Mouse (Mus musculus): ENCODE data around the gene A730049H05Rik. TPM values are rescaled to one million over a fixed set of nuclear protein-coding genes. Genes with fewer than 3 reads are reported as not detected.

The A730049H05Rik gene
- polyA plus RNA-seq, 1 experiment = 0.48 TPM

- no peak for DNase-seq (ENCODE audit: low read depth)
- TF ChIP-seq CTCF (IDR thresholded peaks at IDR 0.05; ENCODE audit: borderline replicate concordance, extremely low read depth, insufficient read depth, insufficient read length) = no peak
- TF ChIP-seq POLR2A (IDR thresholded peaks at IDR 0.05; ENCODE audit: borderline replicate concordance, extremely low read depth, insufficient read depth, insufficient read length, poor library complexity, severe bottlenecking) = no peak
These were observed 52.9 kb downstream of the A730049H05Rik start, which contains the start of gene Gm15737 for GRCm38 (mm10) chr6:92869089-92869581. Gm15737 (plus strand) TSS chr6:92869357.

DNA sequence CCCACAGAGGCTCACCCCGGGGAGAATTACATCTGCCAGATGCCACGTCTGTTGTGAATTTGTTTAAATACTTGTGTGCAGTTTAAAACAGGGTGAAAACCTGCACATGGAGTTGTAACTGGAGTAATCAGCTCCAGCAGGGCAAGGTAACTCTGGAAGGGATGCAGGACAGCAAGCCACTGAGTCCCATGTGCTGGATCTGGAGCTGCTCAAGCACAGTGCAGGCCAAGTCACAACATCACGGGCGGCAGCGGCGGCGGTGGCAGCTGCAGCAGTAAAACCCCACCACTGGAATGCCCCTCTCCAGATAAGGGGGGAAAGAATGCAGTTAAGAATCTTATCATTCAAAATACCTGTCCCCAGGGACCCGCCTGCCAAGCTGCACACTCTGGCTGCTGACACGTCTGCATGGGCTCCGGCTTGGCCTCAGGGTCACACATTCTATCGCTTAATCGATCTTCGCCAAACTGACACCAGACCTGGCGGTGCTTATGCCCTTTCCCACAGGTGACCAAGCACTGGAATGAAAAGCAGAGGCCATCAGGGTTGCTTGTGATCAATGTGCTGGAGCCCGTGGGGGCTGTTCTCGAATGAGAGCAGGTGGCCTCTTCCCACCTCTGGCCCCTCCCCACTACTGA lies 53.4 kb downstream of the A730049H05Rik start:
- TF ChIP-seq POLR2A (IDR thresholded peaks at IDR 0.05; ENCODE audit: borderline replicate concordance, extremely low read depth, insufficient read depth, insufficient read length, poor library complexity, severe bottlenecking) (no peak), CTCF (IDR thresholded peaks at IDR 0.05; ENCODE audit: borderline replicate concordance, extremely low read depth, insufficient read depth, insufficient read length) (no peak)

DNA sequence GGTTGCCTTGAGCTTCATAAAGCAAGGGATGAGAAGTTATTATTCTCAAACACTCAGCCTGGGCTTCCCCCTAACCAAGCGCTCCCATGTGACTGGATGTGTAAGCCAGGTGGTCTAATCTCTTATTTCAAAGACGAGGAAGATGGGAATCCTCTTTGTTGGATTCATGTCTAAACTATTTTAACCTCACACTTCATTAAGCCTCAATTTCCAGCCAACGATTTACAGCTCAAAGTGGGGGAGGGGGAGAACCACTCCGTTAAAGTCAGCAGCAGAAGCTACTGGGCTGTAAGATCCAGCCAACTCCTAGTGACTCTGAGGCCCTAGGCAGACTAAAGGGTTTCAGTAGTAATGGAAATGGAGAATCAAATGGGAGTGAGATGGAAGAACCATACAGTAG lies 55.5 kb downstream of the A730049H05Rik start:
- DNase-seq (ENCODE audit: low read depth) = no peak
- TF ChIP-seq POLR2A (IDR thresholded peaks at IDR 0.05; ENCODE audit: borderline replicate concordance, extremely low read depth, insufficient read depth, insufficient read length, poor library complexity, severe bottlenecking) (no peak), CTCF (IDR thresholded peaks at IDR 0.05; ENCODE audit: borderline replicate concordance, extremely low read depth, insufficient read depth, insufficient read length) (no peak)

More for the DNA sequence above, 53.4 kb downstream of the A730049H05Rik start:
- DNase-seq (ENCODE audit: low read depth) = no peak

GRCm38 (mm10) chr6:92872766-92873165 lies 56.5 kb downstream of the A730049H05Rik start:
- no peak for TF ChIP-seq CTCF (IDR thresholded peaks at IDR 0.05; ENCODE audit: borderline replicate concordance, extremely low read depth, insufficient read depth, insufficient read length)
- no peak for TF ChIP-seq POLR2A (IDR thresholded peaks at IDR 0.05; ENCODE audit: borderline replicate concordance, extremely low read depth, insufficient read depth, insufficient read length, poor library complexity, severe bottlenecking)
- no peak for DNase-seq (ENCODE audit: low read depth)

DNA sequence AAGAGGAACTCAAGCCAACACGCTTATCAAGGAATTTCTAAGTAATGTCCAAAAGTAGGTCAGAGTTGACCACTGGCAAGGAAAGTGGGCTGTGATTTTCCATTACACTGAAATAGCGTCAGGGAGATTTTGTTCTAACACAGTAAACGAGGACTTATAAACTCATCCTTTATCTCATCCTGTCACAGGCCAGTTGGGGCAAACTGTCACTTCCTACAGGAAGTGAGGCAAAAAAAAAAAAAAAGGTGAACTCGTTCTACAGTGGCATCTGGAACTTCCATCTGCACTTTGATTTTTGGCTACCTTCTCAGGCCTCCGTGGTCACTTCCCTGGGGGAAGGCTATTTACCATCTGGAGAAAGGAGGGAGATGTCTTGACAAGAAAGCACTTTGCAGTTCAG lies 58.6 kb downstream of the A730049H05Rik start:
- DNase-seq (ENCODE audit: low read depth) = no peak
- no peak for TF ChIP-seq POLR2A (IDR thresholded peaks at IDR 0.05; ENCODE audit: borderline replicate concordance, extremely low read depth, insufficient read depth, insufficient read length, poor library complexity, severe bottlenecking)
- no peak for TF ChIP-seq CTCF (IDR thresholded peaks at IDR 0.05; ENCODE audit: borderline replicate concordance, extremely low read depth, insufficient read depth, insufficient read length)

- TF ChIP-seq CTCF (IDR thresholded peaks at IDR 0.05; ENCODE audit: borderline replicate concordance, extremely low read depth, insufficient read depth, insufficient read length) = no peak
- no peak for TF ChIP-seq POLR2A (IDR thresholded peaks at IDR 0.05; ENCODE audit: borderline replicate concordance, extremely low read depth, insufficient read depth, insufficient read length, poor library complexity, severe bottlenecking)
- DNase-seq (ENCODE audit: low read depth) = no peak
These were observed 59.1 kb downstream of the A730049H05Rik start for GRCm38 (mm10) chr6:92875340-92875739.

DNA sequence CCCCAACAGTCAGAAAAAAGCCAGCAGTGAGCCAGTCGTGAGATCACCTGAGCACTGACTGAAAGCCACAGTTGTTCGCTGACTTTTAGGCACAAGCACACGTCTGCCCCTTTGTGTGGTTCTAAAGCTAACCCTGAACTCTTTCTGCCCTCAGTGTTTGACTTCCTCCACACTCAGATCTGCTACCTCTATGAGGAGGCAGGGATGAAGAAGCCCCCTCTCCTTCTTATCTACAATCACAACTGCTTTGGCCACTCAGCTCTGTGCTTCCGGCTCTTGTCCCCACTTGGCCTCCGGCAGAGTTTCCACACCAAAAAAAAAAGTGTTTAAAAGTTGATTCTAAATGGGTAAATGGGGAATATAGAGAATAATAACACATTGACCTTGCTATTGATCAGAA lies 59.8 kb downstream of the A730049H05Rik start:
- DNase-seq (ENCODE audit: low read depth) = no peak
- TF ChIP-seq CTCF (IDR thresholded peaks at IDR 0.05; ENCODE audit: borderline replicate concordance, extremely low read depth, insufficient read depth, insufficient read length) (no peak), POLR2A (IDR thresholded peaks at IDR 0.05; ENCODE audit: borderline replicate concordance, extremely low read depth, insufficient read depth, insufficient read length, poor library complexity, severe bottlenecking) (no peak)

DNA sequence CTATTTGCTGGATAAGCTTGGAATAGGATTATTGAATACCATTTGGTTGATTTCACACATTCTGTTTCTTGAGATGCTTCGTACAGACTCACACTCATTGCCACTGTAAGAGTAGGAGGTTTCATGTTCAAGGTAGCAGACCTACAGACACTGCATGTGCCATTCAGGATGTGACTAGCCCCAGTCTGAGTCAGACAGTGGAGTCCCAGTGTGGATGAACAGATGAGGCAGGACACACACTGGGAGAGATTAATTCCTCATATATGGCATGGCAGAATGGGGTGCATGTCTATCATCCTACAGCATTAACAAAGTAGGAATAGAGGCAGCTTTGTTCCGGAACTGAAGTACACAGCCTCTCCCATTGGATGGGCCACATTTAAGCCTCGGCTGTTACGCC lies 61.0 kb downstream of the A730049H05Rik start:
- TF ChIP-seq POLR2A (IDR thresholded peaks at IDR 0.05; ENCODE audit: borderline replicate concordance, extremely low read depth, insufficient read depth, insufficient read length, poor library complexity, severe bottlenecking) = no peak
- TF ChIP-seq CTCF (IDR thresholded peaks at IDR 0.05; ENCODE audit: borderline replicate concordance, extremely low read depth, insufficient read depth, insufficient read length) = no peak
- DNase-seq (ENCODE audit: low read depth) = no peak

GRCm38 (mm10) chr6:92878771-92879170 lies 62.5 kb downstream of the A730049H05Rik start:
- TF ChIP-seq CTCF (IDR thresholded peaks at IDR 0.05; ENCODE audit: borderline replicate concordance, extremely low read depth, insufficient read depth, insufficient read length) = no peak
- no peak for TF ChIP-seq POLR2A (IDR thresholded peaks at IDR 0.05; ENCODE audit: borderline replicate concordance, extremely low read depth, insufficient read depth, insufficient read length, poor library complexity, severe bottlenecking)
- no peak for DNase-seq (ENCODE audit: low read depth)

DNA sequence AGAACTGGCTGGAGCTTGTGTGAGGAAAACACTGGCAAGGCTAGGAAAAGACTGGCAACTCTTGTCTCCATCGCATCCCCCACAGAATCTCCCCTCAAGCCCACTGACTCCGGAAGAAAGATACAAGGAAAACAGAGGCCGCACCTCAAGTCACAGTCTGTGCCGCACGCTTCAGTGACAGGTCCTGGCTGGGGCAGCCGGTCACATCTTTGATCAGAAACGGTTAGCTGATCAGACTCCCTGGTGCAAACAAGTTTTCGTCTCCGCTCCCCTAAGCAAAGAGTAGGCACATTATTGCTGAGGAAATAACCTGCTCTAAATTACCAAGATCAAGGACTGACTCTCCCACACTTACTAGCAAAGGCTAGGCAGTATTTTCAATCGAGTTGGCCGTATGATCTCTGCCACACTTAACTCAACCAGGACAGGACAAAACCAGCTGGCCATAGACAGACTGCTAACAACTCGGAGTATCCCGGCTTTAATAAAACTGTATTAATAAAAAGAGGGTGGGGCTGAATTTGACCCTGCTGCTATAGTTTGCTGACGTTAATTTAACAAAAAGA lies 63.5 kb downstream of the A730049H05Rik start:
- no peak for TF ChIP-seq CTCF (IDR thresholded peaks at IDR 0.05; ENCODE audit: borderline replicate concordance, extremely low read depth, insufficient read depth, insufficient read length)
- no peak for DNase-seq (ENCODE audit: low read depth)

- no peak for DNase-seq (ENCODE audit: low read depth)
- TF ChIP-seq CTCF (IDR thresholded peaks at IDR 0.05; ENCODE audit: borderline replicate concordance, extremely low read depth, insufficient read depth, insufficient read length) = no peak
- no peak for TF ChIP-seq POLR2A (IDR thresholded peaks at IDR 0.05; ENCODE audit: borderline replicate concordance, extremely low read depth, insufficient read depth, insufficient read length, poor library complexity, severe bottlenecking)
These were observed 66.2 kb downstream of the A730049H05Rik start for GRCm38 (mm10) chr6:92882446-92882845.

Data from brain, embryonic 14.5 days (tissue).